Mouse (Mus musculus) heart, adult 11 months (tissue): ENCODE results near the gene Mpp6.

ENCODE experiments used
- DNase-seq: peaks from one replicate; pipeline ENCODE4 v3.0.0; 2022

Gene Mpp6

DNA sequence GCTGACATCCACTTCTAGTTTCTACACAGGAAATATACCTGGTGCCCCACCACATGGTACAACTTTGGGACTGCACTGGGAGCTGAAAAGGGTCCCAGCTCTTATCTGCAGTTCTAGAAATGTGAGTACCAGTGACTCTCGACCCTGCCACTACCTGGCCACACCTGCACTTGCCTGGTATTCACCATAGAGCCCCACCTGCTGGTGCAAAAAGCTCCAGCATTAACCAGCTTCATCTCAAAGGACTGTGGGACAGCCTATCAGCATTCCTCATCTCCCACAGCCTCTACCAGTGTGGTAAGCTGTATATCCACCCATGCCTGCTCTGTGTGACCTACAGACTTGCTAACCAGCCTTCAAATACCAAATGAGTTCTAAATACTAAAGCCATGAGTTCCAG is 122.9 kb downstream of the Mpp6 start:
- peak; percentile 74 for DNase-seq

DNA sequence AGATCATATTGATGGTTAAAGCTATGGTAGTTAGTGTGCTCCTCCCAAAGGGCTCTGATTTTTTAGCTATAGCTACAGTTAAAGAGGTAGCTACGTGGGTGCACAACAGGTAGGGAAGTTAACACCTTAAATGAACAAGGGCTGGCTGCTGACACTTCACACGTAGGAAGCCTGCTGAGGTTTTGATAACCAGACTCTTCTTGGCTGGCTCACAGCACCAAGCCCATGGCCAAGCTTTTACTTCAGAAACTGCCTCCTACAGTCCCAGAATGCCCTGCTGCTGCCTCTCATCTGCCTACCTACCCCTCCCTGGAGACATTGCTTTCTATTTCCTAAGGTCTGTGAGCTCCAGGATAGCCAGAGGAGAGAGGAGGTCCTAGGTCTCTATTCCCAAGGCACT is 127.9 kb downstream of the Mpp6 start:
- no peak for DNase-seq

DNA sequence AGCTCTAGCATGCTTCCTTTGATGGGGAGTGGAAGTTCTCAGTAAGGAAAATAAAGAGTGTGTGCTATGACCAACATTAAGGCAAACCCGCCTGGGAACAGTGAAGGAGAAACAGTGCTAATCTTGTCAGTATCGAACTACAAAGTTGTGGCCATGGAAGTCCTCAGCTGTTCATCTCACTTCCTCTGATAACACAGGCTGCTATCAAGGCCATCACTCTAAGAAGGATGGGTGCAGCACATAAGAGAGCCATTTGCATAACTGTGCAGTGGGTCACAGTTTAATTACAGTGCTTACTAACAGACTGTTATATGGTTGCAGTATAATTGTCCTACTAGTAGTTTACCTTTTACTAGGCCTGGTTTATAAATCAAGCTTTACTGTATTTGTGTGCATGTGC is 129.9 kb downstream of the Mpp6 start:
- no peak for DNase-seq

DNA sequence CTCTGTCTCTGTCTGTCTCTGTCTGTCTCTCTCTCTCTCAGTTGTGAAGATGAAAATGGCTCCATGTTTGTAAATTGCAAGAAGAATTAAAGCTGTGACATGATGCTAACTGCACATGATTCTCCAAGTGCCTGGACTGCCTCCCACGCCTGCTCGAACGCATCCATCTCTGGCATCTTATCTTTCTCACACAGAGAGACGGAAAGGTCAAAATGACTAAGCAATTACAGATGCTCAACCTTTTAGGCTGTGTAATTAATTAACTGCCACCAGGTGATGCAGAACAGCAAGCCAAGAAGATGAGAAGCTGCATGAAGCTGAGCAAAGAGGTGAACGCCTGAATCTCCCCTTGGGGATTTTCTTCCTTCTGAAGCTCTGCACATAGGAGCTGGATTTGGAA is 130.4 kb downstream of the Mpp6 start:
- no peak for DNase-seq

DNA sequence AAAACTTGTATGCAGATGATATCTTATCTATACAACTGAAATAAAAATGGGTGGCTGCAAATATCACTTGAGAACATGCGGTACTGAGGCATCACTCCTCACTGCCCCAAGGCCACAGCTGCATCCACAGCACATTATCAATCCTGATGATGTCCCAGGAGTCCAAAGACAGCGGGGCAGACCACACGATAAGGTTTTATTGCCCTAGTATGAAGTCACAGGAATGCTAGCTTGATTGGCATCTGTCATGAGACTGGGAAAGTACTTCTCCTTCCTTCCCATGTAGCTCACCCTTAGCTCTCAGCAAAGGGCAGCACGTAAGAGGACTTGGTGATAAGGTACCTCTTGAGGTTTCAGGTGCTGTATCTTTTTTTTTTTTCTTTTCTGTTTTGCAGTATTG is 134.1 kb downstream of the Mpp6 start:
- no peak for DNase-seq

DNA sequence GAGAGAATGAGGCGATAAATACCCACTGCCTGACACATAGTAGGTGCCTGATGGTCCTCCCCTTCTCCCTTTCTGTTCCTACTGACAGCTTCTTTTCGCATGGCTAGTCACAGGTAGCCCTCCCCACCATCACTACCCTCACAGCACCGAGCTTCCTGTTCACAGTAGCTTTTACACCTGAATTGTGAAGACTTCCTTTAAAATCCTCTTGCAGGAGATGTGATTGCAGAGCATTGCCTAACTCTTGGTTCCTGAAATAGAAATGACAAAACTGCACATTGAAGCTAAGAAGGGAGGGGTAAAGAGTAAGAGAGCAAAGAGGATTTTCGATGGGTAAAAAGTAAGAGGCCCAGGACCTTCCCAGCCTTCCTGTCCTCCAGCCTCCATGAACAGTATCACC is 134.9 kb downstream of the Mpp6 start:
- peak; percentile 68 for DNase-seq

DNA sequence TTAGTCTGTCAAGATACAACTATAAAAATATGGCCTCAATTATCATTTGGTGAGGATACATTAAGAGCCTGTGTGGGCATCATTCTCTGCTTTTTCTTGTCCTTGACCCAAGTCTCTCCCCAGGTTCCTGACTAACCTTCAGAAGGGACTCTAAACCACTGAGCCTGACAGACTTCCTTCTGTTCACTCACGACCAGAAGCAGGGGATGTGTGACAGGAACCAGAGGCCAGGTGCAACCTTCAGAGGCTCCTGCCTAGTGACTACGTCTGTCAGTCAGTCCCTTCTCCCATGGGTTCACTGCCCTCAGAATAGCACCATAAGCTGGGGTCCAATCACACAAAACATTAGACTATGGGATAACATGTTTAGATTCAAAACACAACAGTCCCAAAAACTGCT is 137.3 kb downstream of the Mpp6 start:
- DNase-seq = peak; percentile 48

DNA sequence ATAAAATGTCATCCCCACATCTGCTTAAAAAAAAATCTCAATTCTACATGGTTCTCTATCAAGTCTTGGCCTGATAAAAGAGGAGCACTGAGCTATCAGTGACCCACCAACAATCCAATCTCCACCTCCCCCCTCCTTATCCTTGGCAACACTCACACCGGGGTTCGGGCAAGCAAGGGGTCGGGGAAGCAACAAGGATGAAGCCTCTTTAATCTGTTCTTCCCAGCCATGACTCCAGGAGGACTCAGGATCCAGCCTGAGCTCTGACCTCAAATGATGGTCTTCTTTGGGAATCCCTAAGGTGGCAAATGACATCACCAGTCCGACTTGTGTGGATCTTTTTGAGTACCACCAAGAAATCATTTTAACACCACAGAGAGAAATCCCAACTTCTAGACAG is 137.8 kb downstream of the Mpp6 start:
- peak; percentile 68 for DNase-seq
